Mouse (Mus musculus) frontal cortex, postnatal 14 days (tissue): ENCODE data around the gene Rabepk.
"Not testable (repeated sequence)": the region's sequence is repeated elsewhere in the genome, so short reads cannot be mapped to it uniquely, and the experiment has no call there.

Experiments
- DNase-seq, 2 experiments: peaks; one replicate each; pipeline ENCODE4 v3.0.0; 2022; ENCODE audit warnings: low spot score in 2 of 2

Gene Rabepk

DNA sequence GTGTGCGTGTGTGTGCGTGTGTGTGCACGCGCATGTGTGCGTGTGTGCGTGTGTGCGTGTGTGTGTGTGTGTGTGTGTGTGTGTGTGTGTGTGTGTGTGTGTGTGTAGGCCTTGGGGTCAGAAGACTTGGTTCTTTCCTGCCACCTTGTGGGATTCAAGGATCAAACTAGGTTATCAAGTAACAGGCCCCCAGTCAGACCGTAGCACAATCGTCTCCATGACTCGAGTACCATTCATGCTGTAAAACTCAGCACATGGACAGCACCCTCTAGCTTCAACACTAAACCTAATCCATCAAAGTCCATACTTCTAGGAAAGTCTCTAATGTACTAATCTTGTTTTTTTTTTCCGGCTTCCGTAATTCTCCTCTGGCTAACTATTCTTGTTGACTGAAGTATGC, 34.9 kb downstream of the Rabepk start:
- DNase-seq: no peak

DNA sequence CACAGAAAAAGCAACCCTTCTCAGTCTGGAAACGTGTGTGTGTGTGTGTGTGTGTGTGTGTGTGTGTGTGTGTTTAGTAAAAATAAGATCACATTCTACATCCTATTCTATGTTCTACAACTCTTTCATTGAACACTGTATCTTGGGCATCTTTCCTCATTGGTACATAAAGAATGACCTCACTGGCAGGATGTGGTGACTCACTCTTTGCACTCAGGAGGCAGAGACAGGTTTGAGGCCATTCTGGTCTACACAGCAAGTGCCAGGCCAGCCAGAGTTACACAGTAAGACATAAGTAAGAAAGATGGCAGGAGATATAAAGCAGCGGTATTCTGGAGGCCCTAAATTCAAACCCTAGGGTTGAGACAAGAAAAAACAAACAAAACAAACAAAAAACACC, 36.8 kb downstream of the Rabepk start:
- DNase-seq: no peak

DNA sequence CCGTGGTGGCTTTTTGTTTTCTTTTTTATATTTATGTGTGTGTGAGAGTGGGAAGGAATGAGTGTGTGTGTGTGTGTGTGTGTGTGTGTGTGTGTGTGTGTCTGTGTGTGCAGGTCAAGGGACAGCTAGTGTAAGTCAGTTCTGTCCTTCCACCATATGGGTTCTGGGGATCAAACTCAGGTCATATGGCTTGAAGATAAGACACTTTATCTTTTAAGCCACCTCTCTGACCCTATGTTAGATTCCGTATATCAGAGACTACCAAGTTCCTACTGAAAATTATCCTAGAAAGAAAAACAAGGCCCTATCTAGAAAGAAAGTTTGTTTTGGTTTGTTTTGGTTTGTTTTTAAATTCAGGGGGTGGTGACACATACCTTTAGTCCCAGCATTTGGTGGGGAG, 37.5 kb downstream of the Rabepk start:
- DNase-seq: no peak

DNA sequence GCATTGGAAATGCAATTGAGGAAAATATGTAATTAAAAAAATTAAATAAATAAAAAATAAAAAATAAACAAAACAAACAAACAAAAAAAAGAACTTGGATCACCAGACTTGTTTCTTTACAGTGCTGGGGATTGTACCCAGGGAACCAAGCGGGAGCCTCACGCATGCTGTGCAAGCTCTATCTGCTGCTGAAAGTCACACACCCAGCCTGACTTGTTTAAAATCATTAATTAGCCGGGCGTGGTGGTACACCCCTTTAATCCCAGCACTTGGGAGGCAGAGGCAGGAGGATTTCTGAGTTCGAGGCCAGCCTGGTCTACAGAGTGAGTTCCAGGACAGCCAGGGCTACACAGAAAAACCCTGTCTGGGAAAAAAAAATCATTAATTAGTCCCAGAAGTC, 38.4 kb downstream of the Rabepk start:
- DNase-seq: not testable (repeated sequence)

DNA sequence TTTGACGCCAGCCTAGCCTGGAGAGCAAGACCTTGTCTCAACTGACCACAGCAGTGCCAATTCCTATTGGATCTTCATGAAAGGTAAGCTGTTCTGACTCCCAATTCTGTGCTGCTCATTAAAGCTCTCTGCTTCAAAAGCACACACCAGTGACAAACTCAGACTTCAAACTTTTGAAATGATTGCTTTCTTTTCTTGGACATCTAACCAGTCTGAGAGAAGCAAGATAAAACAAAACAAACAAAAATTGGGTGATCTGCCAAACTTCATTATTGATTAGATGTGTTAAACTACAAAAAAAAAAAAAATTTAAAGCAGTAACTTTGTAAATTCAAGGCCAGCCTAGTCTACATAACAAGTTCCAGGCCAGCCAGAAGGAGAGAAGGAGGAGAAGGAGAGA, 42.4 kb downstream of the Rabepk start:
- no peak for DNase-seq

DNA sequence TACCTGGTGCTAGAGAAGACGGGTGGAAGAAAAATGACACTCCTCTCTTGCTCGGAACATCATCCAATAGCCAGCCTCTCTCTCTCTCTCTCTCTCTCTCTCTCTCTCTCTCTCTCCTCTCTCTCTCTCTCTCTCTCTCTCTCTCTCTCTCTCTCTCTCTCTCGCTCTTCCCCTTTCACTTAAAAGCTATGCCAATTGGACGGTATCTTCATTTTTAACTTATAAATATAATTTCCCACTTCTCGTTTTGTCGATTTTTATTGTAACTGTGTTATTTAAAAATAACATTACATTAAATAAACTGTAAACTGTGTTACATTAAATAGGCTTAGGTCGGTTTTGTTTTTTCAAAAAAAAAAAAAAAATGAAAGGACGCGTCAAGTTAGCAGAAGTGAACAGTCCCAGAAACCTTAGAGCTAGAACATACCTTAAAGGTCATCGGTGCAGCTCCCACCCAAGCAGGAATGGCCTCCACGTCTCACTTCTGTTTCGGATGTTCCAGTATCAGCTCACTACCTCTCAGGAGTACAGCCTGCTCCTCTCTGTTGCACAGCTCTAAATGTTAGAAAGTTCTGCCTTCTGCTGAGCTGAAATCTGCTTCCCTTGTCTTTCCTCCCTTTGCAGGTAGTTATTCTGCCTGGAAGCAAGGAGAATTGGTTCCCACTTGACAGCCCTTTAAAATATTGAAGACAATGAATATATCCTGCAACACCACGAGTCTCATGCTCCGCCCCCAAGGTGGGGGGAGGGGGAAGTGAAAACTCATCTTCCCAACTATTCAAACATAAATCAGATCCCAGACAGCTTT, 45.0 kb downstream of the Rabepk start, which contains the start of gene Gapvd1:
Gene Gapvd1, minus strand, starts transcription at position 682 of the 808 bp plus-strand sequence.
- peak in 1 of 2 experiments; percentile 28 for DNase-seq

DNA sequence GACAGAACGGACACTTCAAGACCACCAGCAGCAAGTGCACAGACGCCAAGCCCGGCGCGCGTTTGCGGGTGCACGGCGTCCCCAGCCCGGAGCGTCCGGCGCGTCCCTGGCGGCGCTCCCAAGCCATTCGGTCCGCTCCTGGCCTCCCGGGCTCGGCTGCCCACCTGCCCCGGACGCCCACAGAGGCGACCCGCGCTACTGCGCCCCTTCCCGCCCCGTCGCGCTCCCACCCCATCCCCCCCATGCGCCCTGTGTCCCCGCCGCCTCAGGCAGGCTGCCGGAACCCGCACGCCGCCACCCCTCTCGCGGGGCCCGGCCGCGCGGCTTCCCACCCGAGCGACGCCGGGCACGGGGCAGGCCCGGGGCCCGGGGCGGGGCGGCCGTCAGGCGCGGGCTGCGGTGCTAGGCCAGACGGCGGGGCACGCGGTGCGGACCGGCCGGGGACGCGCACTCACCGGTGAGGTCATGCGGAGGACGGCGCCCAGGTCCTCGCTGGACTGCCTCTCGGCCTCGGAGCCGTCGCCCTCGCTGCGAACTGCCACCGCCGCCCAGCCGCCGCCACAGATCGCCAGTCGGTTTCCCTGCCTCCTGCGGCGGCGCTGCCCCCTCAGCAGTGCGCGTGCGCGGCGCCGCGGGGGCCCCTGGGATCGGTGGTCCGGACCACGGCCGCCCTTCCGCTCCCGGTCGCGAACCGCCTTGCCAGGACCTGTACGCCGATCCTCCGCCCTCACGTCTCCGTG, 45.7 kb downstream of the Rabepk start:
- peak; percentile 62 to 69 for DNase-seq

DNA sequence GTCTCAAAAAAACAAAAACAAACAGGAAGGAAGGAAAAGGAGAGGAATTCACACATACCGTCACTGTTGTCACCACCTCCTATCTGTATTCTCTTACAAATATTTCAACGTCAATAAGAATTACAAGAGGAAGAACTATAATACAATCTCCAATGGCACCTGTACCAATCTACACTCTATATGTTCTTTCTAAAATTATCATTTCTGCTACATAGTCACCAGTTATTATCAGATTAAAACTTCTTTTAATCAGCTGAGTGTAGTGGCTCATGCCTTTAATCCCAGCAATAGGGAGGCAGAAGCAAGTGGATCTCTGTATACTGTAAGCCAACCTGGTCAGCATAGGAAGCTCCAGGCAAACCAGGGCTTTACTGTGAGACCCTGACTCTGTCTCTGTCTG, 49.5 kb downstream of the Rabepk start:
- DNase-seq: no peak

DNA sequence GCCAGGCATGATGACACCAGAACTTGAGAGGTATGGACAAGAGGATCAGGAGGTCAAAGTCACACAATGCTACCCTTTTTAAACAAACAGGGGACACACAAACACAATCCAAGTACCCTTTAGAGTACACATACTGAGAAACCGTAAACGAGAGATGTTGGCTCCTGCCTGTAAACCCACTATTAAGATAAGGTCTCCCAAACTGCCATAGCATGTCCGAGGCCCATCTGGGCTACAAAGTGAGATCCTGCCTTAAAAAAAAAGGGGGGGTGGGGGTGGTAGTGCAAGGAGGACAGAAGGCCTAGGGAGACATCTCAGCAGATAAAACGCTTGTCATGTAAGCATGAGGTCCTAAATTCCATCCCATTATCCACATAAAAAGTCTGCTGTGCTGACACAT, 51.2 kb downstream of the Rabepk start:
- no peak for DNase-seq

DNA sequence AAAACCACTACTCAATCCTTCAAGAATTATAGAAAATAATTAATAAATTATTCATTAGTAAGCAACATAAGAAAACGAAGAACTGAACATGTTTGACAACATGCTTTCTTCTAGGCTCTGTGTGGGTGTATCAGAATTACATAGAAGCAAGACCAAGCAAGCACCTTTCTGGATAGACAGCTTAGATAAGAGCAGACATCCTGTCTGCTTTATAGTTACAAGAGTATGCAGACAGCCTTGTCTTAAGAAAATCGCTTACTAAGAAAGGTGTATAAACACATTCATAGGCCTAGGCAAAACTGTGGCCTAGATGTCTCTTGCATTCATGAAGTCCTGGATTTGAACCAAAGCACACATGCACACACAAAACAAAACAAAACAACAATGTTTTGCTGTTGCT, 54.0 kb downstream of the Rabepk start:
- DNase-seq: no peak

DNA sequence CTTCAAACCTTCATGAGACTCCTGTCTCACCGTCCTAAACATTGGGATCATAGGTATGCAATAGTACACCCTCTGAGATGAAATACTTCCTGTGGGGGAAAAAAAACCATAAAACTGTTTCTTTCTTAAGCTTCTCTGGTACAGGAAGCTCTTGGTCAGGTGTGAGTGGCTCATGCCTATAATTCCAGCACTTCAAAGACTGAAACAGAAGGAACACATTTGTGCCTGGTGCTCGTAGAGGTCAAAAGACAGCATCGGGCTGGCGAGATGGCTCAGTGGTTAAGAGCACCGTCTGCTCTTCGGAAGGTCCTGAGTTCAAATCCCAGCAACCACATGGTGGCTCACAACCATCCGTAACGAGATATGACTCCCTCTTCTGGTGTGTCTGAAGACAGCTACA, 55.2 kb downstream of the Rabepk start:
- no peak for DNase-seq

DNA sequence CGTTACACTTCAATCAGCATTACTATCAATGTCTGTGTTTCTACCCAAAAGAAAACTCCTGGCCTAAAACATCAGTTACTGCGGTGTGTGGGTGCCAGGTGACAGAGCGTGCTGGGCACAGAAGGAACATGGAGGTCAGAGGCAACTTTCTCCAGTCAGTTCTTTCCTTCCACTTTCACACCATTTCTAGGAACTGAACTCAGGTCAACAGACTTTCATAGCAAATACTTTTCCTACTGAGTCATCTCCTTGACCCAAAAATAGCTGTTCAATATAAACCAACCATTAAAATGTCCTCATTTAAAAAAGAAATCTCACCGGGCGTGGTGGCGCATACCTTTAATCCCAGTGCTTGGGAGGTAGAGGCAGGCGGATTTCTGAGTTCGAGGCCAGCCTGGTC, 57.0 kb downstream of the Rabepk start:
- DNase-seq: no peak

DNA sequence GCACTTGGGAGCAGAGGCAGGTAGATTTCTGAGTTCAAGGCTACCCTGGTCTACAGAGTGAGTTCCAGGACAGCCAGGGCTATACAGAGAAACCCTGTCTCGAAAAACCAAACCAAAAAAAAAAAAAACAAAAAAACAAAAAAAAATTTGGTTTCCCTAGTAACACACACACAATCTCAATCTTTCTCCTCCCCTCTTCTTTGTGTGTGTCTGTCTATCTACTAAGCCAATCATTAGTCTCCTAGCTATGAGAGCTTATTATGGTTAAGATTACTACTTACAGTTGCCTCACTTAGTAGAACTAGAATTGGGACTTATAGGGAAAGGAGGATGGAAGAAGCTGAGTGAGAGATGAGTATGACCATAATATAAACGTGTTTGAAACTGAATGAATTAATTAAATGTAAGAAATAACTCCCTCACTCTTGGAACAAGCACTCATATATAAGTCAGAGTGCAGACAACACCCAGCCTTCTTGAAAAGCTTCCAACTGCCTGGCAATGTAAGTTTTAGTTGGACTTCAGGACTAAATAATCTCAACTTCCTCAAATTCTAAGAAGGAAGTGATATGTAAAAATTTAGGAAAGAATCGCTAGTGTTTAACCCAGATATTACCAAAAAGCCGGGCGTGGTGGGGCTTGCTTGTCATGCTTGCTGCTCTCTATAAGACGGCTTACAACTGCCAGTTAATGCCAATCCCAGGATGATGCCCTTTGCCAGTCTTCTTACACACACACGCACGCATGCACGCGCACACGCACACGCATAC, 58.1 kb downstream of the Rabepk start:
- DNase-seq: no peak

DNA sequence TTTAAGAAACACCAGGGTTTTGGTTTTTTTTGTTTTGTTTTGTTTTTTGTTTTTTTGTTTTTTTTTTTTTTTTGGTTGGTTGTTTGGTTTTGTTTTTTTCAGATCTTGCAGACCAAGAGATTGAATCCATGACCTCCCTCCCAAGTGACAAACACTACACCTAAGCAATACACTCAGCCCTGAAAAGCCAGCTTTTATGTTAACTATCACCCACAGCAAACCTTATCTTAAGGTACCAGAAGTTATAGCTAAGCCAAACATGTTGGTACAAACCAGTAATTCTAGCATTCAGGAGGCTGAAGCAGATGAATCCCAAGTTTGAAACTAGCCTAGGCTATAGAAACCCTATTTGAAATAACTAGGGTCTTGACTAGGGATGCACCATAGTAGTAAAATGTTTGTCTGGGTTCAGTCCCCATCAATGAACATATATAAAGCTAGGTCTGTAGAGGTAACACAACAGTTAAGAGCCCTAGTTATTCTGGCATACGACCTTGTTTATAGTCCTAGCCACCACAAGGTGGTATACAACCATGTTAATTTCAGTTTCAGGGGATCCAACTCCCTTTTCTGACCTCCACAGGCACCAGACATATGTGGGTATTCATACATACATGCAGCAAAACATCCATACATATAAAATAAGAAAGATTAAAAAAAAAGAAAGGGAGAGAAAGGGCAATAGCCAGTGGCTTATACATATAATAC, 59.9 kb downstream of the Rabepk start:
- DNase-seq: no peak

DNA sequence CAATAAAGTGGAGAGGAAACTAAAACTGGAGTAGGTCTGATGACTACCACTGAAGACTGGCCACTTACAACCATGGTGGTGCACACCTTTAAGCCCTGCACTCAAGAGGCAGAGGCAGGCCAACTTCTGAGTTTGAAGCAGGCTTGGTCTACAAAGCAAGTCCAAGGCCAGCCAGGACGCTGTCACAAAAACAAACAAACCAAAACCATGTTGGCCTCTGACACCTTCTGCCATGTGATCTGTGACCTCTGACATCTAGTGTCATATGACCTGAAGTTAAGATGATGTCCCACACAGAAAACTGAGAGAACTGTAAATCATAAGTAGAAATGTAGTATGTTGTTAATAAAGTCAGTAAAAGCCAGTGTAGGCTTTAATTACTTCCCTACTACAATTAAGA, 61.8 kb downstream of the Rabepk start:
- DNase-seq: no peak

DNA sequence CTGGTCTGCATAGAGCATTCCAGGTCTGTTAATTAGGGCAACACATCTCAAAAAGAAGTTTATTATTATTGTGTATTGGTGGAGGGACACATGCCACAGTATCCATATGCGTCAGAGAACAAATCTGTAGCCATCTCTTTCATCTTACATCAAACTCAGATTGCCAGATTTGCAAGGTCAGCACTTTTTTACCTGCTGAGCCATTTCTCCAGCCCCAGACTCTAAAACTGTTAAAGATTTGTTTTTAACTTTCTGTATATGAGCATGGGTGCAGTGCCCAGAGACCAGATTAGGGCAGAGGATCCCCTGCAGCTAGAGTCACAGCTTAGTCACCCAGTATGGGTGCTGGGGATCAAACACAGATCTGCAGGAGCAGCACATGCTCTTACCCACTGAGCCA, 63.1 kb downstream of the Rabepk start:
- DNase-seq: no peak
